Mouse (Mus musculus) layer of hippocampus, postnatal 10 days (tissue): Measurements from ENCODE around the gene Daglb. TPM values are rescaled to one million over a fixed set of nuclear protein-coding genes. Genes with fewer than 3 reads are reported as not detected.

Source experiments
- DNase-seq, 2 experiments: peaks; one replicate each; pipeline ENCODE4 v3.0.0; 2021; ENCODE audit warnings: low spot score in 2 of 2
- long read RNA-seq: library from polyadenylated mRNA; stranded (forward); transcript quantifications from one replicate; pipeline ENCODE4 v2.0.0, GENCODE M21; 2023
- total RNA-seq, 2 experiments: library from RNA; stranded (reverse); gene quantifications; 2 replicates each; pipeline ENCODE4 v1.2.3; 2021

The Daglb gene
- 10 to 100 TPM; 20.5 to 21.5 TPM for total RNA-seq
- long read RNA-seq, full-length matches to known transcripts: 13 of 38 reads
- long read RNA-seq, partial matches to known transcripts: 7 of 38 reads
- long read RNA-seq, other reads (novel, unspliced or antisense): 18 of 38 reads

DNA sequence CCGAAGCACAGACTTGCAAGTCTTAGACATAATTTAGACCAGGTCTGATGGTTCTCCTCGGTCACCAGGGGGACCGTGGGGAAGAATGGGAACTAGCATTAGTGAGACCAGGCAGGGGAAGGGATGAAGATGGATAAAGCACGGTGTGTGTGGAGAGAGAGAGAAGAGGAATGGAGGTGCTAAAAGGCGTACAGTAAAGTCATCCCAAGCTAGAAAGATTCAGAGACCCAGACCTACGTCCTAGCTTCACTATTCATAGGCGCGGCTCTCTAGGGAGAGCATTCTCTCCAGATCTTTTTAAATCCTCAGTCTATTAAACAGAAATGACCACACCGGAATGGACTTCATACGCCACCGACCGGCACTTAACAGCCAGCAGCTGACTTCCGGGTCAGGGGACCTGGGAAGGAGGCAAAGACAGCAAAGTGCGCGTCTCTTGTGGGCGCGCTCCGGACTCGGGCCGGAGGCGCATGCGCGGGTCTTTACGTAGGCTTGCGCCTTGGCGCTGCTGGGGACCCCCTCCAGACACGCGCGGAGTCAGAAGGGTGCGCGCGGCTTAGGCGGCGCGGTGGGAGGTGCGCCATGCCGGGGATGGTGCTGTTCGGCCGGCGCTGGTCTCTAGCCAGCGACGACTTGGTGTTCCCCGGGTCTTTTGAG is at the start of gene Daglb:
Gene Daglb (plus strand): TSS at position 485 of the 657 bp plus-strand sequence.
- DNase-seq: peak; percentile 86 to 92

DNA sequence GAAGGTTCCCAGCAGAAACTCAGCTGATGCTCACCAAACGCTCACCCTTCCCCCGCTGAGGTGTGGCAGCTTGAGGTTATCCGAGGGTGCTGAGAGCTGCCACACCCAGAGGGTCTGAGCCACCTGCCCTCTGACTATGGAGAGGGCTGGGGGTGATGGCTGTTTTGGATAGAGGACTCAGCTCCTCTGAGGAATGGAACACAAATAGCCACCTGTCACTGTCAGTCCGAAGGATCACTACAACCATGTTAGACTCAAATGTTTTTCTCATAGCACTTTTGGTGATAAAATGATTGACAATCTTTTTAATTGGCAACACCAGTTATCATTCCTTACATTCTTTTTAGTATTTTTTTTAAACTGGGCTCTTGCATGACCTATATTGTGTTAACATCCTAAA is 42.9 kb upstream of the Daglb start:
- DNase-seq: no peak

DNA sequence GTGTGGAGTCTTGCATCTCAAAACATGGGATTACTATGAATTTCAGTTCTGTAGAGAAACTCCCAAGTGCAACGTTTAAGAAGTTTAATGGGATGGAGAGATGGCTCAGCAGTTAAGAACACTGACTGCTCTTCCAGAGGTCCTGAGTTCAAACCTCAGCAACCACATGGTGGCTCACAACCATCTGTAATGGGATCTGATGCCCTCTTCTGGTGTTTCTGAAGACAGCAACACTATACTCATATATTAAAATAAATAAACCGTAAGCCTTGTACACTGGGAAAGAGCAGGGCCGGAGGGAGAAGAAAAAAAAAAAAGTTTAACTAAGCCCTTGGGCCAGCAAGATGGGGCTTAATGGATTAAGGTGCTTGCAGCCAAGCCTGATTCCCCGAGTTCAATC is 41.4 kb upstream of the Daglb start:
- no peak for DNase-seq

DNA sequence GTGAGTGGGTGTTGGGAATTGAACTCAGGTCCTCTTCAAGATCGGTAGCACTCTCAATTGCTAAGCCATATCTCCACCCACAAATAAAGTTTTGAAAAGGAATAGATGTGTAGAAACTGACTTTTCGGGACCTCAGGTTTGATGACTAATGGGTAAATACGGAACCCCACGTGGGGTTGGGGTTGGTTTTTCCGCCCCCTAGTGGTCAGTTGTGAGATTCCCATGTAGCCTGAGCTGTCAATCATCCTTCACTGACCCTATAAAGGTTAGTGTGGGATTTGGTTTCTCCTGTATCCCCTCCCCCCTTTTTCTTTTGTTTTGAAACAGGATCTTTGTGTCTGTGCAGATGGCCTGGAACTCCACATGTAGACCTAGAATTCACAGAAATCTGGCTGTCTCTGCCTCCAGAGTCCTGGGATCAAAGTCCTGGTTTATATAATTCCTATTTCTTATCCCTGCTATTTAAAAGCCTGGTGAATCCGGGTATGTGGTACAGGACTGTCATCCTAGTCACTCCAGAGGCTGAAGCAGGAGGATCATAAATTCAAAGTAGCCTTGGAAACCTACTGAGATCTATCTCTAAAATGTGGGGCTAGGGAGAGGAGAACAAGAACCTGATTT is 40.4 kb upstream of the Daglb start:
- peak; percentile 63 to 65 for DNase-seq

DNA sequence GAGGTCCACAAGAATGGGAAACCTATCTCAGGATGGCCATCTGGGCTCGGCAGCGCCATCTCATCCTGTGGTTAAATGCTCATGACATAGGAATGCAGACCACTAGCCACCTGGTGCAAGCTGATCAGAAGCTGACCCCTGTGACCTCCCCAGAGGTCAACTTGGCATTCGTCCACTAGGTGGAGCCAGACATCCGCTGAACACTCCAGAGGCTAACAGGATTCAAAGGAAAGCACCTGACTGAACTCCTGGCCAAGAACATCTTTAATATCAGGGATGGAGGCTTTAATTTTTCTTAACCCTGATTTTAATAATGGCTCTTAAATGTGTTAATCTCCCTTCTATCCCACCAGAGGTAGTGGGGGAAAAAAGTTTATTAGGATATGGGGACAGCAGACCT is 30.0 kb upstream of the Daglb start:
- DNase-seq: peak; percentile 49 to 60

DNA sequence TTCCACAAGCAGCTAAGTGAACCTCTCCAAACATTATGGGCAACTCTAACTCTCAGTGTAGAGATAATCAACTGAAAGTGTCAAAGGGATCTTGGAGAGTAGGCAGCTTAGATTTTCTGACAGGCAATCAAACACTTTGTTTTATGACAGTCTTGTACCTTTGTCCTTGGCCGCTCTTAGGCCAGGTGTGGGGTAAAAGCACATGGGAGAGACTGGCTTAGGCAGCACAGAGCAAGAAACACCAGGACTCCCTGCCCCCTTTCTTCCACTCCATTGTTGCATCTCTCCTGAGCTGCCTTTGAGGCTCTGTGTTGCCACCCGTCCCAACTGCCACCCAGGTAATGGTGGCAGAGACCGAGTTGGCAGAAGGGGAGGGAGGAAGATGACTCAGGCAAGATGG is 23.1 kb upstream of the Daglb start:
- no peak for DNase-seq

DNA sequence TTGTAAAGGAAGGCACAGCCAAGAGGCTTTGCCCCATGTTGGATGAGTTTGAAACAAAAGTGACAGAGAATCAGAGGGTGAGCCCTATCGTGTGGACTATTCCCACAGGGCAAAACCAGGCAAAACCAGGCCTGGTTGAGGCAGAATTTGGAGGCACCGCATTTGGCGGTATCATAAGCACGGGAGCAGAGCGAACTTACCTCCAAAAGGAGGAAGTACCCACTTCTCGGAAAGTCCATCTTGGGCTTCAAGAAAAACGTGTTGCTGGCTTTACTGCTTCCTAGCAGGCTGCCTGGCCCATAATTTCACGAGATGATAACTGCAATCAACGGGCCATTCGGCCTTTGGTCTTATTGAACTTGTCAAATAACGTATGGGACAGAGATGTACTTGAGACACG is 22.6 kb upstream of the Daglb start:
- no peak for DNase-seq

DNA sequence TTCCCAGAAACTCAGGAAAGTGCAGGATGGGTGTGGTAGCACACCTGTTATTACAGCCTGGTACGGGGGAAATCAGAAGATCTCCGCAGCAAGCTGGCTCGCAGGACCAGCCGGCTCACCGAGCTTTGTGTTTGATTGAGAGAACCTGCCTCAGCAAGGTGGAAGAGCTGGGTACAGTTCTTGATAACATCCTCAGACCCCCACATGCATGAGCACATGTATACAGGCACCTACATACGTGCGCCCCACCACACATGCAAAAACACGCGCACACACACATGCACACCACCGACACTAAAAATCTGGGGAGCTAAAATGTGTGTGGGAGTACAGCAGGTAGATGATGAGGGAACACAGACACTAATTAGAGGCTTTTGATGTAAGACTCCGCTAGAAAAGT is 713 bp upstream of the Daglb start:
- no peak for DNase-seq

DNA sequence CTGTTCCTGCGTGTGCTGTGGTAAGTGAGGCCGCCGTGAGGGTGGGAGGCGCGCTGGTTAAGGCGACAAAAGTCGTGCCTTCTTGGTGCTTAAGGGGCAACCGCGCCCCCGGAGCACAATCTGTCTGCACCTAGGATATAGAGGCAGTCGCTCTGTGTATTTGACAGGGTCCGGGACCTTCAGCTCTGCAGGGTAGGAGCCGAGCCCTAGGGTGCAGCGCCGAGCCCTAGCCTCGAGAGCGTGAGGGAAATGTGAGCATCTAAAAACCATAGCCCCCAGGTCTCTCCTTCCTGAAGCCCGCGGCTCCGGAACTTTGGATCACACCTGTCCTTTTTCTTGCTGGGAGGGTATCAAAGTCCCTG is 354 bp downstream of the Daglb start:
- DNase-seq: no peak

DNA sequence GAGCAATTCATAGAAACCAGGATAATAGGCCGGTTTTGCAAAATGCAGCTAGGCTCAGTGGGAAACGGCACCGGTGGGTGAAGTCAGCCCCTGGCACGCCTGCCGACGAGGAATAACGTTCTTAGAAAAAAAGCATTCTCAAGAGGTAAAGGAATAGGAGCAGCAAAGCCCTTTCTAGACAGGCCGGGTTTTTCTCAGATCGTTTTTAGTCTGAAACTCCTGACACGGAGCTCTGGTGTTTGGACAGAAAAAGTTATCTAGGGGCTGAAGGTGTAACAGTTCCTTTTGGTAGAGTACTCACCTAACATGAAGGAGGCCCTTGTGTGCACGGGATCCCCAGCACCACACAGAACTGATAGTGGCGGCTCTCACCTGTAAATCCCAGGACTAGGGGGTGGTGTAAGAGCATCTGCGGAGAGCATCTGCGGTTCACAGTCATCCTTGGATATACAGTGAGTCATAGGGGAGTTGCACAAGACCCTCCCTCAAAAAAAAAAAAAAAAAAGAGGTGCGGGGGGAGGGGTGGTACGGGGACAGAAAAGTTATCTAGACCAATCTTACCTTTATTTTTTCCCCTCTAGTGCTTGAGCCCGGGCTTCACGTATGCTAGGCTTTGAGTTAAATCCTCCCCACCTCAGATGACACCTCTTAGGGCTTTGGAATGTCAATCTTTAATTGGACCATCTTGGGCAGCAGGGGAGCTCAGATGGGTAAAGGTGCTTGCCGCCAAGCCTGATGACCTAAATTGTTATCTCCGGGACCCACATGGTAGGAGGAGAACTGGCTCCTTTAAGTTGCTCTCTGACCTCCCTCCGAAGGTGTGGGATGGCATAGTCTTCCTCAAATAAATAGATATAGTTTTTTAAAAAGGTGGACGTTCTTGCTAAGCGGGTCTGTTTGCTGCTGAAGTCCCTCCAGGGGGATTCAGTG is 1.0 kb downstream of the Daglb start:
- DNase-seq: no peak

DNA sequence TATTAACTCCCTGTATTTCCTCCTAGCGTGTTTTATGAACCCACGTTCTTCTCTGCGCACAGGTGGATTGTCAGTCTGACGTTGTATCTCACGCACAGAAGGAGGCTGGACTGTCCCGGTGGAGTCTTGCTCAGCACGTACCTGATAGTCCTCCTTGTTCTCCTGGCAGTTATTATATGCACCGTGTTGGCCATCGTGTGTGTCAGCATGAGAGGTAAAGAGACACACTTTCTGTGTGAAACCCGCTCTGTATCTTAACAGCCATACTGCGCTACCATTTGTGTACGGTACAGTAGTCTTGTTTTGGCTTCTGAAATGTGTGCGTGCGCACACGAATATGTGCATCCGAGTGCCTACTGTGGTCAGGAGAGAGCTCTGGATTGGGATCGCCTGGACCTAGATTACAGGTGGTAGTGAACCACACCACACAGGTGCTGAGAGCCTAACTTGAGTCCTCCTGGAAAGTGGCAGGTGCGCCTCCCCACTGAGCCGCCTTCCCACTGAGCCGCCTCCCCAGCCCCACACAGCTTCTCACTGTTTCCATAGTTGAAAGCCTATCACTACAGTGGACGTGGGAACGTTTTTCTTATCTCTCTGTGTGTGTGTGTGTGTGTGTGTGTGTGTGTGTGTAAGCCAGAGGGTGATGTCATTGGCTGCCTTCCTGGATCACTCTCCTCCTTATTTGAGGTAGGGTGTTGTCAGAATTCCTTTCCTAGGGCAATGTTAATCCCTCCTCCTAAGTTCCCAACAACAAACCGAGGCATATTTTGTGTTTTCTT is 2.7 kb downstream of the Daglb start:
- DNase-seq: no peak

DNA sequence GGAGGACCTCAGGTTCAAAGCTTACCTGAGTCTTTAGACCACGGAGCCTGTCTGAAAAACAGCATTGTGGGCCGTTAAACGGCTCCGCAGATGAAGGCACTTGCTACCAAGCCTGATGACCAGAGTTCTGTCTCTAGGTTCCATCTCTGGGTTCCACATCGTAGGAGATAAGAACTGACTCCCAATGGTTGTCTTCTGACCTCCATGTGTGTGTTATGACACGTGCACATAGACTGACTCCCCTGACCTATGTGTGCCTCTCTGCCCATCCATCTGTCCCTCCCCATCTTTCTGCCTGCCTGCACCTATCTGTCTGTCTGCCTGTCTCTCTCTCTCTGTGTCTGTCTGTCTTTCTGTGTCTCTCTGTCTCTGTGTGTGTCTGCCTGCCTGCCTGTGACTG is 3.5 kb downstream of the Daglb start:
- DNase-seq: no peak

DNA sequence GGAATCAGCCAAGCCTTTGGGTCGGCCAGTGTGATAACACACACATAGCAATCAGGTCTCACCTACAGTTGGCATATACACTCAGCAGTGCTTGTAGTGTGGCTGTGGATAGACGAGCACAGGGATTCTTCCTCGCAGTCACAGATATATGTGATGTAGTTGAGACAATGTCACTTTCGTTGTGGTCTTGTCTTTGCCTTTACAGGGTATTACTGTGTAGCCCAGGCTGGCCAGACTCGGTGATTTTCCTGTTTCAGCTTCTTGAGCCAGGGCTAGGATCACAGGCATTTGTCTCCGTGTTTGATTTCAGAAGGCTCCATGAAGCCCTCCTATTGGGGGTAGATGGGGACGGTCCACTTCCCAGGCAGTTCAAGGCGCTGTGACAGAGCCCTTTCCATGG is 5.2 kb downstream of the Daglb start:
- no peak for DNase-seq

DNA sequence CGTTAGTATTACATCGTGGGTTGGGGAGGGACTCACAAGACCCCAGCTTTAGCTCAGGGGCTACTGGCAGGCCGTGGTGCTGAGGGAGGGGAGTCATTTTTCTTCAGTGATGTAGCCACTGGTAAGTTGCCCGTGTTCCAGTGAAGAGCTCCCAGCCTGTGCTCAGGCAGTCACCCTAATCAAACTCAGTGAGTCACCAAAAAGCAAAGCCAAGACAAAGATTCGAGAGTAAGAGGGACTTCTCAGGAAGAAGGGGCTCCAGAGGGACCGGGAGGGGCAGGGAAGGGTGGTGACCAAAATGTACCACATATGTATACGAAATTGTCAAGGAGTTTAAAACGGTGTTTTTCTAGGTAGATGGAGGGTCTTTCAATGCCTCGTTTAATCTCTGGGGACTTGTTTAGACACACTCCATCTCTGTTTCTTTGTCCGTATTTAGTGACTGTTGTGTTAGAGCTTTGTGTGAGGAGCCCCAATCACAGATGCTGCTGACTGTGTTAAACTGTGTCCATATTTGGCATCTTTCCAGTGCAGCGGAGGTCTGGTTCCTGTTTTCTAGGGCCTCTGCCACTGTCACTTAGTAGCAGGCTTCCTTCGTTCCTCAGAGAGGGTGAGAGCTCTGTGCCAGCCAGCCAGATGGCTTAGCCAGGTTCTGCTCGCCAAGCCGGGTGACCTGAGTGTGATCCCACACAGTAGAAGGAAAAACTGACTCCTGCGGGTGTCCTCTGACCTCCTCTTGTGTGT is 6.2 kb downstream of the Daglb start:
- DNase-seq: peak; percentile 25 to 38

DNA sequence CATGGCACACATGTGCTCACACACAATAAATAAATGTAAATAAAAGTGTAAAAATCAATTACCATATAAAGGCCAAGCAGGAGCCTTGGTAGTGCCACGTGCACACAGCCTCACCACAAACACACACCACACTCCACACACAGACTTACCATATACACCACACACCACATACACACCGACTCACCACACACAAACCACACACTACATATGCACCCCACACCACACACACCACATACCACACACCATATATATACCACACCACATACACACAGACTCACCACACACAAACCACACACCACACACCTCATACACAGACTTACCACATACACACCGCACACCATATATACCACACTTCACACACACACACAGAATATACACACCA is 6.8 kb downstream of the Daglb start:
- DNase-seq: no peak

DNA sequence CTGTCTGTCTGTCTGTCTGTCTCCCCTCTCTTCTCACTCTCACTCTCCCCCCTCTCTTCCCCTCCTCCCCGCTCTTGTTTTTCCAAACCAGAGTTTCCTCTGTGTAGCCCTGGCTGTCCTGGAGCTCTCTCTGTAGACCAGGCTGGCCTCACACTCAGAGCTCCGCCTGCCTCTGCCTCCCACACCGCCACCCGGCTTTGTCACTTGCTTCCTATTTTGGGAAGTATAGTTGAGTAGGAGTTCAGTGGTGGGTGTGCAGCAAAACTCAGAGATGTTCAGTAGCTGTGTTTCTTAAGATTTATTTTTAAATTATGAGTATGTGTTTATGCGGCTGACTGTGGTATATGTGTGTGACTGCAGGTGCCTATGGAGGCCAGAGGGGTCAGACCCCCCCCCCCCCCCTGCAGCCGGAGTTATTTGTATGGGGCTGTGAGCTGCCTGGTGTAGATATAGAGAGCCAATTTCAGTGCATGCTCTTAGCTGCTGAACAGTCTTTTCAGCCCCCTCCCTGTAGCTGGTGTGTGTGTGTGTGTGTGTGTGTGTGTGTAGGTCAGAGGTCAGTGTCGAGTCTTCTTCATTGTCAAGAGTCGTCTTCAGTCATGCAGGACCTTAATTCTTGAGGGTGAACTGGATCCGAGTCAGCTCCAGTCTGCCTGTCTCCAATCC is 7.7 kb downstream of the Daglb start:
- no peak for DNase-seq

DNA sequence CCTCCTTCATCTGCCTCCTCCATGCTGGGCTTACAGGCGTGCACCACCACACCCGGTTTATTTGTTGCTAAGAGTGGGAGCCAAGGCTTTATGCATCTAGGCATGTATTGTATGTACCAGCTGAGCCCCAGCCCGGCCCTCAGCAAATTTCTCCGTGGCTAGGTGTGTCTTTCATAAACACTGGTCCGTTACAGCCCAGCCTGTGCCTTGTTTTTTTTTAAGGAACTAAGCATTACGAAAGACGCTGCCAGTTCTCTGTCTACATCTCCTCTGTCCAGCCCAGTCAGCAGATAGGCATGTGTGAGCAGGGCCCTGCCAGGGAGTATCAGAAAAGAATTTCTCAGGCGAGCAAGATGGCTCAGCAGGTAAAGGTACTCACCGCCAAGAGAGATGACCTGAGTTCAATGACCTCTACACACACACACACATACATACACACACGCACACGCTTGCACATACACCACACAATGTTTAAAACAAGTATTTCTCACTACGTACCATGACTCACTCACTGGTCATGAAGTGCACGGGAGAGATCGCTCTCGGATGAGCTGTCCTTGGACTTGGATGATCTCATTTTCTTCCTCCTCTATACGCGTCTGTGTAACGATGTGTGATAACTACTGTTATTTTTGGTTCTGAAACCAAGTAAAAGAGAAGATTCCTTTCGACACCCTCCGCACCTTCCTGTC is 10.9 kb downstream of the Daglb start:
- no peak for DNase-seq

DNA sequence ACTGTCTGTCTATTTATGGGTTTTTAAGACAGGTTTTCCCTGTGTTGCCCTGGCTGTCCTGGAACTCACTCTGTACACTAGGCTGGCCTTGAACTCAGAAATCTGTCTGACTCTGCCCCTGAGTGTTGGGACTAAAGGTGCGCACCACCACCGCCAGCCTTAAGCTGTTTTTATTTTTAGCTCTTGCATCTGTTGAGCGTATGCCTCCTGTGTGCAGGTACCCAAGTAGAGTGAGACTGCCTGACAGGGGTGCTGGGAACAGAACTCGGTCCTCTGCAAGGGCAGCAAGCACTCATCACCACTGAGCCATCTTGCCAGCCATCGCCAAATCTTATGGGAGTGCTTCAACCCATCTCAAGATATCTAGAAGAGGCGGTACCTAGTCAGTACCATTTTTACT is 11.6 kb downstream of the Daglb start:
- DNase-seq: peak in 1 of 2 experiments; percentile 1

DNA sequence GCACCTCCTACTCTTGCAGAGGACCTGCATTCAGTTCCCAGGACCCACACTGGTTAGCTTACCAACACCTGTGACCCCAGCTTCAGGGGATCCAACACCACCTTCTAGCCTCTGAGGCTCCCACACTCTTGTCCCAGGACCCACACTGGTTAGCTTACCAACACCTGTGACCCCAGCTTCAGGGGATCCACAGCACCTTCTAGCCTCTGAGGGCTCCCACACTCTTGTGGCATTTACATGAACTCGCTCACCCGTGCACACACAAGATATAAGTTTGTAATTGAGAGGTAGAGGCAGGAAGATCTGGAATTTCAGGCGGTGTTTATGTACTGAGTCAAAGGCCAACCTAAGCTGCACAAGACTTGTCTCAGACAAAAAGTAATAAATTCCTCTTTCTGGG is 13.5 kb downstream of the Daglb start:
- DNase-seq: no peak
